Mouse (Mus musculus) spleen, adult 2 months (tissue): ENCODE data around the gene Agap1.

Experiments
- CTCF ChIP-seq: fragments of 200-500 bp; IDR thresholded peaks from 2 replicates; pipeline ENCODE4 v1.5.1; 2011; ENCODE audit warnings: mild to moderate bottlenecking, inconsistent platforms; ENCODE audit not compliant: insufficient read depth, insufficient read length, insufficient replicate concordance; ENCODE audit errors: extremely low read depth
- POLR2A ChIP-seq: fragments of 200-500 bp; IDR thresholded peaks from 2 replicates; pipeline ENCODE4 v1.6.1; 2011; ENCODE audit warnings: low read depth, low read length, inconsistent platforms

- TF ChIP-seq POLR2A (no peak), CTCF (no peak)
These were observed 269.9 kb downstream of the Agap1 start for GRCm38 (mm10) chr1:89724555-89724954.
